Mouse (Mus musculus) kidney, embryonic 15.5 days (tissue): ENCODE results near the gene Kcna10. TPM values are rescaled to one million over a fixed set of nuclear protein-coding genes. Genes with fewer than 3 reads are reported as not detected.

Experiments
- ATAC-seq: fragments of 200-750 bp; cut with Nextera tagmentation; replicated peaks from 2 replicates; pipeline ENCODE4 v1.8.0; 2017; ENCODE audit warnings: moderate TSS enrichment; ENCODE audit not compliant: low FRiP score
- H3K27ac ChIP-seq: fragments of 300-500 bp; sonication (generic); 2 replicates; pipeline ENCODE4 v1.5.1; 2015; ENCODE audit warnings: mild to moderate bottlenecking, inconsistent platforms
- H3K27me3 ChIP-seq: fragments of 300-500 bp; sonication (generic); 2 replicates; pipeline ENCODE4 v1.6.1; 2015; ENCODE audit warnings: inconsistent platforms
- H3K36me3 ChIP-seq: fragments of 300-500 bp; sonication (generic); 2 replicates; pipeline ENCODE4 v1.6.1; 2015; ENCODE audit warnings: inconsistent platforms
- H3K4me1 ChIP-seq: fragments of 300-500 bp; sonication (generic); 2 replicates; pipeline ENCODE4 v1.6.1; 2015; ENCODE audit warnings: inconsistent platforms
- H3K4me2 ChIP-seq: fragments of 300-500 bp; sonication (generic); 2 replicates; pipeline ENCODE4 v1.6.1; 2015; ENCODE audit warnings: moderate library complexity, mild to moderate bottlenecking, inconsistent platforms
- H3K4me3 ChIP-seq: fragments of 300-500 bp; sonication (generic); replicated peaks from 2 replicates; pipeline ENCODE4 v1.5.1; 2015; ENCODE audit warnings: mild to moderate bottlenecking, inconsistent platforms
- H3K9ac ChIP-seq: fragments of 300-500 bp; sonication (generic); 2 replicates; pipeline ENCODE4 v1.6.1; 2015; ENCODE audit warnings: mild to moderate bottlenecking, inconsistent platforms
- H3K9me3 ChIP-seq: fragments of 300-500 bp; sonication (generic); replicated peaks from 2 replicates; pipeline ENCODE4 v1.6.1; 2016; ENCODE audit warnings: inconsistent platforms
- WGBS: fragments of 180-500 bp; shearing (Covaris S2); methylation state at CpG from one replicate; pipeline ENCODE4 v1.1.7; 2015; ENCODE audit warnings: mixed read lengths; 5-methylcytosine and 5-hydroxymethylcytosine counted together
- polyA plus RNA-seq: library from polyadenylated mRNA; unstranded; fragments of >200 nt; fragmentation: Nextera tagmentation; extraction: Ambion mirVana; gene quantifications from 2 replicates; pipeline ENCODE4 v1.2.1, GENCODE M21; 2015

The Kcna10 gene
- polyA plus RNA-seq, 1 experiment from 2014 or later = not detected

GRCm38 (mm10) chr3:107230527-107230926, 47.7 kb downstream of the Kcna10 start, which contains the start of gene A630076J17Rik:
Gene A630076J17Rik (plus strand): TSS chr3:107230614.
- H3K4me3 ChIP-seq = no peak within 1 kb of the TSS
- H3K36me3 ChIP-seq = no peaks in the 10 kb centered on the region
- H3K4me2 ChIP-seq = no peak within 1 kb of the TSS
- 0 out of 2 replicates have a peak, but pooled peaks have one; percentile 14 for ATAC-seq
- WGBS = 25% methylated on average over 1 of the region's 1 CpGs
- H3K27me3 ChIP-seq = 0 out of 2 replicates have a peak, but pooled peaks cover 9% of the 10 kb centered on the region
- H3K9ac ChIP-seq = no peak within 1 kb of the TSS
- H3K27ac ChIP-seq = no peak within 1 kb of the TSS
- H3K4me1 ChIP-seq = 0 out of 2 replicates have a peak, but pooled peaks cover 9% of the 10 kb centered on the region
- H3K9me3 ChIP-seq = no peaks in the 10 kb centered on the region

GRCm38 (mm10) chr3:107231202-107231601, 48.3 kb downstream of the Kcna10 start:
- Histone ChIP-seq H3K4me2 (no peak overlapping the region), H3K36me3 (no peaks in the 10 kb centered on the region), H3K4me1 (0 out of 2 replicates have a peak, but pooled peaks cover 9% of the 10 kb centered on the region), H3K27ac (no peak overlapping the region), H3K4me3 (no peak overlapping the region), H3K9ac (no peak overlapping the region), H3K9me3 (no peaks in the 10 kb centered on the region), H3K27me3 (0 out of 2 replicates have a peak, but pooled peaks cover 9% of the 10 kb centered on the region)
- WGBS = 33% methylated on average over 4 of the region's 4 CpGs
- ATAC-seq = peak; percentile 63

- no peaks in the 10 kb centered on the region for H3K36me3 ChIP-seq
- H3K9me3 ChIP-seq = no peaks in the 10 kb centered on the region
- H3K4me3 ChIP-seq = no peak overlapping the region
- no peak for ATAC-seq
- H3K4me1 ChIP-seq = 0 out of 2 replicates have a peak, but pooled peaks cover 9% of the 10 kb centered on the region
- H3K9ac ChIP-seq = no peak overlapping the region
- no peak overlapping the region for H3K27ac ChIP-seq
- 7% methylated on average over 11 of the region's 11 CpGs for WGBS
- H3K4me2 ChIP-seq = peak overlapping the region; percentile 21; the same call in 1 of the 2 replicates
- H3K27me3 ChIP-seq = 0 out of 2 replicates have a peak, but pooled peaks cover 9% of the 10 kb centered on the region
Measured at GRCm38 (mm10) chr3:107233351-107233813, 50.5 kb downstream of the Kcna10 start.

- no peak for ATAC-seq
- 31% methylated on average over 2 of the region's 2 CpGs for WGBS
- Histone ChIP-seq H3K27ac (no peak overlapping the region), H3K27me3 (0 out of 2 replicates have a peak, but pooled peaks cover 9% of the 10 kb centered on the region), H3K36me3 (no peaks in the 10 kb centered on the region), H3K4me1 (0 out of 2 replicates have a peak, but pooled peaks cover 9% of the 10 kb centered on the region), H3K9me3 (no peaks in the 10 kb centered on the region), H3K4me3 (no peak overlapping the region), H3K4me2 (no peak overlapping the region), H3K9ac (no peak overlapping the region)
Measured at GRCm38 (mm10) chr3:107233945-107234344, 51.1 kb downstream of the Kcna10 start.

- Histone ChIP-seq H3K36me3 (no peaks in the 10 kb centered on the region), H3K4me3 (no peak overlapping the region), H3K4me1 (no peaks in the 10 kb centered on the region), H3K27ac (no peak overlapping the region), H3K4me2 (no peak overlapping the region), H3K9me3 (no peaks in the 10 kb centered on the region), H3K27me3 (0 out of 2 replicates have a peak, but pooled peaks cover 2% of the 10 kb centered on the region), H3K9ac (no peak overlapping the region)
- WGBS = 60% methylated on average over 2 of the region's 2 CpGs
- ATAC-seq = no peak
Measured at GRCm38 (mm10) chr3:107238051-107238450, 55.2 kb downstream of the Kcna10 start.

GRCm38 (mm10) chr3:107238471-107238980, 55.7 kb downstream of the Kcna10 start:
- Histone ChIP-seq H3K27me3 (no peaks in the 10 kb centered on the region), H3K4me2 (no peak overlapping the region), H3K4me3 (no peak overlapping the region), H3K9ac (no peak overlapping the region), H3K27ac (no peak overlapping the region), H3K4me1 (no peaks in the 10 kb centered on the region), H3K9me3 (no peaks in the 10 kb centered on the region), H3K36me3 (no peaks in the 10 kb centered on the region)
- ATAC-seq = 0 out of 2 replicates have a peak, but pooled peaks have one; percentile 11
- 81% methylated on average over 8 of the region's 8 CpGs for WGBS

GRCm38 (mm10) chr3:107239607-107240006, 56.8 kb downstream of the Kcna10 start, which contains the start of gene Prok1:
Gene Prok1 (minus strand): TSS chr3:107239707.
- Histone ChIP-seq H3K9ac (no peak within 1 kb of the TSS), H3K4me2 (no peak within 1 kb of the TSS), H3K27ac (no peak within 1 kb of the TSS), H3K4me1 (no peaks in the 10 kb centered on the region), H3K36me3 (no peaks in the 10 kb centered on the region), H3K27me3 (no peaks in the 10 kb centered on the region), H3K9me3 (no peaks in the 10 kb centered on the region), H3K4me3 (no peak within 1 kb of the TSS)
- no peak for ATAC-seq
- 91% methylated on average over 9 of the region's 9 CpGs for WGBS

GRCm38 (mm10) chr3:107241389-107242094, 58.7 kb downstream of the Kcna10 start:
- Histone ChIP-seq H3K4me2 (no peak overlapping the region), H3K27ac (no peak overlapping the region), H3K4me3 (no peak overlapping the region), H3K4me1 (no peaks in the 10 kb centered on the region), H3K9me3 (no peaks in the 10 kb centered on the region), H3K27me3 (no peaks in the 10 kb centered on the region; the same call in 1 of the 2 replicates), H3K9ac (no peak overlapping the region), H3K36me3 (no peaks in the 10 kb centered on the region)
- ATAC-seq = no peak
- 47% methylated on average over 14 of the region's 14 CpGs for WGBS

Other genes starting within 250 kb of the Kcna10 start
- gene Kcna3, start 146.9 kb upstream of the Kcna10 start, polyA plus RNA-seq = 1.1 and 1.4 TPM in 2 replicates
- 0.08 TPM in 2 replicates for gene Kcna2, start 81.9 kb upstream of the Kcna10 start, polyA plus RNA-seq
- gene Cym, start 38.7 kb downstream of the Kcna10 start, polyA plus RNA-seq = 0.17 TPM in 1 of 2 replicates, not detected in the other
- not detected in 2 replicates for gene A630076J17Rik, start 47.6 kb downstream of the Kcna10 start, polyA plus RNA-seq
- not detected in 2 replicates for gene Prok1, start 56.7 kb downstream of the Kcna10 start, polyA plus RNA-seq
- 192 and 199 TPM in 2 replicates for gene Lamtor5, start 95.8 kb downstream of the Kcna10 start, polyA plus RNA-seq
- 8.3 and 9.8 TPM in 2 replicates for gene Slc16a4, start 108.2 kb downstream of the Kcna10 start, polyA plus RNA-seq
- gene Rbm15, start 150.6 kb downstream of the Kcna10 start, polyA plus RNA-seq = 15.6 and 17.2 TPM in 2 replicates